Mouse (Mus musculus) retina, adult 2 months (tissue): ENCODE measurements around the gene Itfg2.
A peak's percentile ranks its signal among the peaks of the same experiment; 100 is the strongest.

Source experiments
- DNase-seq: peaks from one replicate; pipeline ENCODE4 v3.0.0-alpha.2; 2012; ENCODE audit warnings: low read depth, low spot score

Gene Itfg2

DNA sequence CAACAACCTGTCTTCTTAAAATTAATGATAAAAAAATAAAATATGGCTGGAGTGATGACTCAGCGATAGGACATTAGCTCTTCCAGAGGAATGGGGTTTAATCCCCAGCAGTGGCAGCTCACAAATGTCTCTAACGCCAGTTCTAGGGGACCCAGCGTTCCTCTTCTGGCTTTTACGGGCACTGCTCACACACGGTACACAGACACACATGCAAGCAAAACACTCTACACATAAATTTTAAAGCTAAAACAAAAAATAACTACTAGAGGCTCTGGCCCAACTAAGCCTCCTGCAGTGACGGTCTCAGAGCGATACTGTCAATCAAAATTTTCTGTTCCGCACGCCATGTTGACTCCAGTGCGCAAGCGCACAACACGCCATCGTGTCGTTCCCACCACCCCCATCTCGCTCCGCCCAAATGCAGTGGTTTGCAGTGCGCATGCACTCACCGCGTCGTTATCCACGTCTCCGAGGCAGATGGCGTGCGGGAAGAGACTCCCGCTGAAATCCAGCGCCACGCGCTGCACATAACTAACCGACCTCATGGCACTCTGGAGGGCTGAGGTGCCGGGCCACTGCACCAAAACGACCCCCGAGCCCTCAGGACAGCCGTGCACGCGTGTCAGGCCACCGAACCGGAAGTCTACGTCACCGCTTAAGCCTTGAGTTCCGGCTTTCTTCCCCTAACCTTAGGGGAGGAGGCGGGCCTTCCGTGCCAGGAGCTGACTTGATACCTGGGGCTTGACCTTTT lies at the start of gene Itfg2:
Itfg2 (minus strand) TSS at position 663 of the 751 bp plus-strand sequence.
- DNase-seq = peak; percentile 94

DNA sequence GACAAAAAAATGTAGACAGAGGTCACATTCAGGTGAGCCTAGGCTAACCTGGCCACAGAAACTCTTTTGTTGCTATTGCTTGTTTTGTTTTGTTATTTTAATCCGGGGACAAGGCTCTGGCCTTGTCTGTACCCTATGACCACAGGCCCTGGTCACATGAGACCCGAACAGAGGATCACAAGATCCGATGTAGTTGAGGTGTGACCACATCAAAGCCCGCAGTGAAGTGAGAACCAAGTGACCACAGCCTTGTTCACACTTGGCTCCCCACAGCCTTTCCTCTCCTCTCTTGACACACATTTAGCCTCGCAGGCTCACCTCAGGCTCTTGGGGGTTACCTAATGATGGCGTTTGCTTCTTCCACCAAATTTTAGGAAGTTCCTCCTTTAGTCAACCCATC lies 49.4 kb upstream of the Itfg2 start:
- DNase-seq = no peak

DNA sequence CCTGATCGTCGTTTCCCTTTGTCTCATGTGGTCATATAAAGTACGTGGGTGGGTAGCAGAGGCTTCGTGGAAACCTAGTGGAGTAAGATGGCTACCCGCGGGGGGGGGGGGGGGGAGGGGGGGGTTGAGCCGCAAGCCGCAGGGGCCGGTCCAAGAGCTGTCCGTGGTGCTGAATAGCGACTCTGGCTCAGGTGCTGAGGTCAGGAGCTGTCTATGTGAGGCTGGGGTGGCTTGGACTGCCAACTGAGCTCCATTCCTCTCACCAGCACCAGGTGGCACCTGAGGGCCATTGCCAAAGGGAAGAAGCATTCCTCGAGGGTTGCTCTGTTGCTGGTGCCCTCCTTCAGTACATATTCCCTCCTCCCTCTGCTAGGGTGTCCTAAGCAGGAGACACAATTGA lies 44.7 kb upstream of the Itfg2 start:
- DNase-seq = no peak

DNA sequence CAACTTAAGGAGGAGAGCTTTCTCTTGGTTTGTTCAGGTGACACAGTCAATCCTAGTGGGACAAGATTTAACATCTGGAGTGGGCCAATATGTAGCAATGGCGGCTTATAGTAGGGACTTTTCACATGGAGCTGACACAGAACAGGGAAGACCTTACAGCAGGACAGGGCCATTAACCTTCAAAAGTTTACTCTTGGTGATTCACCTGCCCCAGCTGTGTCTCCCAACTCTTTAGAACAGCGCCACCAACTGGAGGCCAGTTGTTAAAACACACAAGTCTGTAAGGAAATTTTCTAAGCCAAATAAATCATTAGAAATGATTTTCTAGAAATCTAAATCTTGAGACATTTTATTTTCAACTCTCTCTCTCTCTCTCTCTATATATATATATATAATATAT lies 42.6 kb upstream of the Itfg2 start:
- DNase-seq = no peak

DNA sequence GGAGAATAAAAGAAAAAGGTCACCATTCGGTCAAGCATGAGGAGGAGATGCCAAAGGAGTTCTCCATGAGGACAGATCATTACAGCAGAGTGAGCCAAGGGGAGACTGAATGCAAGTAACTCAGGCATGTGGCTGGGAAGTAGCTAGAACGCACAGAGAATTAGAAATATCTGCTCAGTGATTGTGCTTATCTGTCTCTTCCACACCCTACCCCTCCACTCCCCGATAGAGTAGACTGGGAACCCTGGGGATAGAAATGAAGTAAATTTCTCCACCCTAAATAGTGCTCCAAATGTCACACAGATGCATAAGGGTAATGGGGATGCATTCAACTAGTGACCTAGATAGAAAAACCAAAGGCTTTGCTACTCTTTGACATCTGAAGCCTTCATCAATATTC lies 41.8 kb upstream of the Itfg2 start:
- DNase-seq = no peak

DNA sequence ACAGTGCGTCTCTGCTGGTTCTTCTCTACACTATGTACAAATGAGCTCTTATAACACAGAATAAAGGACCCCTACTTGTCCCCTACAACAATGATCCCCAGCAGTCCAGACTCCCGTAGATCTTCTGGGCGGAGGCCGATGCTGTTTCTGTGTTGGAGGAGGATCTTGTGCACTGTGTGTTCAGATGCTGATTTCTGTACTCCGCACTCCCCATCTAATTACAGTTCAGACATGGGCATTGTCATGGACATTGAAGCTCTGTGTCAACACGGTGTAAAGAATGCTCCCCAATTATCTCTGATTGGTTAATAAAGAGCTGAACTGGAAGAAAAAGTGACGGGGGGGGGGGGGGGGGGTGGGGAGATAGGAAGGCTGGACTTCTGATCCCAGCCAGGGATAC lies 41.3 kb upstream of the Itfg2 start:
- no peak for DNase-seq

DNA sequence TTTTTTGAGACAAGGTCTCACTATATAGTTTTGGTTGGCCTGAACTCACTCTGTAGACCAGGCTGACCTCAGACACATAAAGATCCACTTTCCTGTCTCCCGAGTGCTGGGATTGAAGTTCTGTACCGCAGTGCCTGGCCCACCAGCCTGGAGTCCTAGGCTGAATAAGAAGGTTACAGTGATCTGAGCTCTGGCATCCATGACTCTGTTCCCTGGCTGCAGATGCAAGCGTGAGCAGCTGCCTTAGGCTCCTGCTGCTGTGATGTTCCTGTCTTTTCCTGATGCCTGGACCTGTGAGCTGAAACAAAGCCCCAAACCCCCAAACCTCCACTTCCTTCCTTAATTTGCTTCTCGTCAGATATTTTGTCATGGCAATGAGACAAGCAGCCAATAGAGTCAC lies 40.3 kb upstream of the Itfg2 start:
- DNase-seq = no peak

DNA sequence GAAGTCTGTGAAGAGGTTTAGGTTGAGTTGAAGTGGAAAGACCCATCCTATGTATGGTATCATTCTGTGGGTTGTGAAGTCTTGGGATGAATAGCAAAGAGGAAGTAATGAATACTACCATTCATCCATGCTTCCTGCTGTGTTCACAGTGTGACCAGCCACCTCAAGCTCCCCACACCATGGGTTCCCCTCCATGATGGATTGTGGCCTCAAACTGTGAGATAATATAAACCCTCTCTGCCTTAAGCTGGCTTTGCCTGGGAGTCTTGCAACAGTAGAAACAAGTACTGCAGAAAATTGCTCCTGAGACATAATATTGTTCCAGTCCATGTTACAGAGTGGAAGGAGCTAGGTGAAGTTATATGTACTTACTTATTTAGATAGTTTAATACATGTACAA lies 36.9 kb upstream of the Itfg2 start:
- no peak for DNase-seq

DNA sequence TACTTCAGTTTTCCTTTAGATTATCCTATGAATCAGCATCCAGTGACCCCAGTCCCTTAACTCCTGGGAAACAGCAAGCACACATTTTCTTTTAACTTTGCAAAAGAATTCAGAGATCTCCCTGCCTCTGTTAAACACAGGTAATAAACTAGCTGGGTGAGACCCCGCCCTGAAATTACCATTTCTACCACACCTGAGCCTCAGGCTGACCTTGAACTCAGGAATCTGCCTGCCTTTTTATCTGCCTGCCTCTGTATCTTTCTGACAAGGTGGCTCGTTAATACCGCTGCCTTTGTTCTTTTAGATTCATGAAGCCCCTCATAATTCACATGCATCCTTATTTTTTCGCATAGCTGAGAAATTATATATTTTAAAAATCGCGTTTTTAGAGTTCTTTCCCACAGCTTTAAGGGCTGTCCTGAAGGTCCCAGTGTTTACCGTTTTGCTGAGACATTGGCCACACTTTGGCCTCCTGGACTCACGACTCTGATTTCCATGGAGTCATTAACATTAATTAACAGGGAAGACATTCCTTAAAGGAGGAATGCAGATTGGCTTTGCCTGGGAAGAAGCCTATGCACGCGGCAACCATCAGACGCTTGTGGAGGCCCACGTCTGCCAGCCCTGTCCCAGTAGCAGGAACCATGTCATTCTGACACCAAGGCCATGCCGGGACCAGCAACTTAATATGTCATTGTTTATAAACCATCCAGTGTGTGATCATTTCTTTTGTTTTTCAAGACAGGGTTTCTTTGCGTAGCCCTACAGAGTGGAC lies 36.2 kb upstream of the Itfg2 start:
- no peak for DNase-seq

DNA sequence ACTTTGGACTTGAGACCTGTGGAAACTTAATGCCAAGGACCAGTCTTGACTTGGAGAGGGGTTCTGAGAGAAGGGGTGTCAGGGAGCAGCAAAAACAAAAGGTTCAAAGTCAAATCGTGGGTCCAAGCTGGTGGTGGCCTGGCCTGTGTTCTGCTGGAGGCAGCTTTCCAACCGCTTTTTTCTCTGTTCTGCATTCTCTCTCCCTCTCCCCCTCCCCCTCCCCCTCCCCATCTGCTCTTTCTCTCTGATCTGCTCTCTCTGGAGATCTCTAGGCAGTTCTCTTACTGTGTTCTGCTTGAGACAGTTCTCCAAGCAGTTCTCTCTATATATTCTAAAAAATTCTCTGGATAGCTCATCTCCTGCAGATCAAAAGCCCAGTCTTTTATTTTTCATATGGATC lies 35.6 kb upstream of the Itfg2 start:
- DNase-seq = no peak

DNA sequence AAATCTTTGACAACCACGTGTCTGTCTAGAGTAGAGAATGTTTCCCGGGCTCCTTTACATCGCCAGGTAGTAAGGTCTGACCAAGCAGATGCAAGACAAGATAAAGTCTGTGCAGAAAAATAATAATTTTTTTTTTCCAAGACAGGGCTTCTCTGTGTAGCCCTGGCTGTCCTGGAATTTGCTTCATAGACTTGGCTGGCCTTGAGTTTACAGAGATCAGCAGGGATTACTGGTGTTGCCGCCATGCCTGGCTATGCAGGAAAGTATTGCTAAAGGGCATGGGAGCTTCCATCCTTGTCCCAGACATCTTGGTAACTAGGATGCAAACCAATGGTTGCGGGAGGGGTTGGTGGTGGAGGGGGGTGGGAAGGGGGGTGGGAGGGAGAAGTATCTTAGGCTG lies 32.5 kb upstream of the Itfg2 start:
- no peak for DNase-seq

DNA sequence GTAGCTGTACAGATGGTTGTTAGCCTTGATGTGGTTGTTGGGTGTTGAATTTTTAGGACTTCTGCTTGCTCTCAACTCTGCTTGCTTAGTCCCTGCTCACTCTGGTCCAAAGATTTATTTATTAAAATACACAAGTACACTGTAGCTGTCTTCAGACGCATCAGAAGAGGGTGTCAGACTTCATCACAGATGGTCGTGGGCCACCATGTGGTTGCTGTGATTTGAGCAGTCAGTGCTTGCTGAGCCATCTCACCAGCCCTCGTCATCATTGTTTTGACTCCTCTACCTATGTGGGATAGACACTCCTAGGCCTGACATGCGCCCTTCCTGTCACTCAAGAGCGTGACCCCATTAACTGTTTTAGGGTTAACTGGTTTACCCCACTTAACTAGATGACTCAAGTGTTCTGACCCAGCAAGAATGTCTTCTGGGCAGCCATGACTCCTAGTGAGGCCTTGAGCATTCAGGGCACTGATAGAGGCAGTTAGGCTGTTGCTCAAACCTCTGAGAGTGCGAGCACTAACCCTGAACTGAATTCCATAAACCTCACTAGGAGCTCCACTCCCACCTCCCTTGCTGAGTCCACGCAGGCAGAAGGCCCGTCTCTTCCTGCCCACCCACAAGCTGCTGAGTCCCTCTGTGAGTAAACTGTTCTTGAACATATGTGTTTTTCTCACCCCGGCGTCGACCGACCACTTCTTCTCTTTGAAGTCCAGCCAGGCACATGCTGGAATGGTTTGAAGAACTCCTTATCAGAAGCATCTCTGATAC lies 31.3 kb upstream of the Itfg2 start:
- DNase-seq = no peak

DNA sequence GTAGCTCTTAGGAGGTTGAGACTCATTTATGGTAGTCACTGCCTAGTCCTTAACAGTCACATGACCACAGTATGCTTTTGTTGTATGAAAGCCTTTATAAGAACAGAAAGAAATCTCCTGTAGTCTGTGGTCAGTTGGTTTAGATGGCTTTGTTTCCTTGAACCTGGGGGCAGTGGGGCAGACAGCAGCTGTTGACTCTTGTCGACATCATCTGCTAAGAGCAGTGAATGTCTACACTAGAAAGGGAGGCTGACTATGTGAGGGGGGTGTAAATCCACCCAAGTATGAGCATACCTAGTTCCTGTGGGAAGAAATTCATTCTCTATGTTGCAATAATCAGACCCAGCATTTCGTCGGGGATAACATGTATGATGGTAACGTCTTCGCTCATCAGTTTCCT lies 22.3 kb upstream of the Itfg2 start:
- DNase-seq = no peak

DNA sequence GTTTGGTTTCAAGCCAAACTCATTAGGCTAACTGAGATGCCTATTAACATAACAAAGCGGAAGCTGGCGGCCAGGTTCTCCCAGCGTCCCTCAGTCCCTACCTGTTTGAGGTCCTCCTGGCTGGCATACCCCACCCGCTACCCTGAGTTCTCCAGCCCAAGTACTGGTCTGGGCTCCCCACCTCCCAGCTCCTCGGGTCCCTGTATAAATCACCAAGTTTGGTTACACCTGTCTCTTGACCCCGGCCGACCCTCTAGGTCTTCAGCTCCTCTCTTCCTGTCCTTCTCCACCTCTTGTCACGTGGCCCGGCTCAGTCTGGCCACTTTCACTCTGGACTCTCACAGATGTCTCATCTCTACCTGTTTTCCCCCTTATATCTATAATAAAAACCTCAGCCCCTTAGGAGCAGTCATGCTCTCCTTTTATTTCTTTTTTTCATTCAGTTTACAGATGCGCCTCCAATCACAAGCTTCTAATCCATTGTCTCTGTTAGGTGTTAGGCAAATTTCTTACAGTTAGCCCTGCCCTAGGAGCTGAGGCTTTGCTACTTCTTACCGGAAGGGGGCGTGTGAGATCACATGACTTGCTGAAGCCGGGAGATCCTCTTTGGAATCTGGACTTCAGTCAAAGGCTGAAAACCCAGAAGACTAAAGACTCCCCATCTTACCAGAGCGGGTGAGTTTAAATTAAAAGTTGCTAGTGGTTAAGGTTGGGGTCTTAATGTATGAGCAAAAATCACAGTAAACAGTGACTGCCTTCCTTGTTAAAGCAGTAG lies 21.2 kb upstream of the Itfg2 start:
- DNase-seq = peak; percentile 44

DNA sequence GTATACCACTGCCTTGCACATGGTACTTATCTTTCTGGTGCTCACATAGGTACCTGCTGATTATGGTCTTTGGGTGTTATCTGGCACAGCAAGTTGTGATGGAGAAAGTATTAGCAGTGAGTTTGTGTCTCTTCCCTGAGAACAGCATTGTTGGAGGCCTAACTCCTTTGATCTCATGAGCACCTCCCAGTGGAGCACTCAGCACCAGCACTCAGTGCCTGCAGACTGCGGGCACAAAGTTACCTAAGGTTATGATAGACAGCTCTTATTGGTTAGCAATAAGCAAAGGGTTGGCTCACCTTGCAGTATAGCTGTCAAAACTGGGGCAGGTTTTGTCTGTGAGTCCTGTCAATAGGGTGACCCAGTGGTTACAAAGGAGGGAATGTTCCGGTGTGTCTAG lies 15.5 kb upstream of the Itfg2 start:
- no peak for DNase-seq

DNA sequence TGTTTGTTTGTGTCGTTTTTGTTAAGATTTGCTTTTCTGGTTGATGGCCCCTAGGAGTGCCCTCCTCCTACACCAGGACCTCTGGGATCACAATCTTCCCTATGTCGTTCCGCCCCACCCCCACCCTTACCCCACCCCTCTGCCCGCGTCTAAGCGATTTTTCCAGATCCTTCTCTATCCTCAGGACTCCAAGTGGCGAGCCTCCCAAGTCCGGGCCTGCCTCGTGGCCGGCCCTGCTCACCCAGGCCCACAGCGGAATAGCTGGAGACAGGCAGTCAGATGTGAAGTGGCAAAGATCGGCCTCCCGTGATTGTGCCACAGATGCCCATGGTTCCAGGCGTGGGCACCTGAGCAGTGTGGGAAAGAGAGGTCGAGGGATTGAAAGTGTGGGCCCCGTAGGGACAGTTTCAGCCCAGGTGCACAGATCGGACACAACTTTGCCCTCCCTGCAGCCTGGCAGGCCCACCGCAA lies 14.2 kb upstream of the Itfg2 start:
- no peak for DNase-seq

DNA sequence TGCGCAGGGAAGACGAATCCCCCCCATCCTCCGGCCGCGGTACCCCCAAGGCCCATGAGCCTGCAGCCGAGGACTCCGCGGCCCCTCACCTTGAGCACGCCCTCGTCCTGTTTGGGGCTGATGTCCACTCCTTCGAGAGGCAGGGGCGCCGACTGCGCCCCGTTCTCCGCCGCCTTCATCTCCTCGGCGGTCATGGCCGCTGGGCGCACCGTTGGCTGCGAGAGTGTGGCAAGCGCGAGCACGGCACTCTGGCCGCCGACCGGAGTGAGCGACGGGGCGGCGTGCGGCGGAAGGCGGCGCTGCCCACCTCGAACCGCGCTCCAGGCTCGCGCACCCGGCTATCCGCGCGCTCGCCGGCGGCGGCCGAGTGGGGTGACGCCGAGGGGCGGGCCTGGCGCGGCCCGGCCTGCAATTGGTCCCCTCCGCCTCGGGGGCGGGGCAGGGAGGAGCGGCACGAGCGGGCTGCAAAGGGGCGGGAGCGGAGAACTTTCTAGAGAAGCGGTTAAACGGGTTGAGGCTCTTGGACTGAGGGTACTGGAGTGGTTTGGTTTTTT lies 13.7 kb upstream of the Itfg2 start, which contains the start of gene Fkbp4:
Fkbp4 (minus strand) TSS at position 361 of the 554 bp plus-strand sequence.
- DNase-seq = peak; percentile 75

DNA sequence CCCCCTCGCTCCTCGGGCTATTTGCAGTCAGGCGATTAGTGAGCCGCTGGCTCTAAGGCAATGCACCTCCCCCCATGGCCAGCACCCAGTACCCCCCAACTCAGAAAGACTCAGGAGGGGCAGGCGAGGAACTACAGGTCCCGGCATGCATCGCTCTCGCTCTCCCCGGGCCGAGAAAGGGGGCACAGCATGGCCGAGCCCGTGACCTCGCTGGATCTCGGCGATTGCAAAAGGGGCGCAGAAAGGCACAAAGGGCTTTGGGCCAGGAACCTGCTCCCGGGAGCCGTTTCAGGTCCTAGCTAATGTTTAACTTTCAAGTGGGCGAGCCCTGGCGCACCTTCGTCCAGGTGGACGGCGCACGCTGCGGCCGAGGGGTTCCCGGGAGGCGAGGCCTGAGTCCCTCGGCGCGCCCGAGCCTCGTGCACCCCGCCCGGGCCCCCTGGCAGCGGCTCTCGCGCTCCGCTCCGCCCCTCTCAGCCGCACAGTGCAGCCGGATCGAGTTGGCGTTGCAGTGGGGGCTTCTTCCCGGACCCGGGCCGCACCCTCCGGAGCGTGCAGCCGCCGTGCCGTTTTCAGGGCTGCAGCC lies 13.1 kb upstream of the Itfg2 start:
- DNase-seq = peak; percentile 69

DNA sequence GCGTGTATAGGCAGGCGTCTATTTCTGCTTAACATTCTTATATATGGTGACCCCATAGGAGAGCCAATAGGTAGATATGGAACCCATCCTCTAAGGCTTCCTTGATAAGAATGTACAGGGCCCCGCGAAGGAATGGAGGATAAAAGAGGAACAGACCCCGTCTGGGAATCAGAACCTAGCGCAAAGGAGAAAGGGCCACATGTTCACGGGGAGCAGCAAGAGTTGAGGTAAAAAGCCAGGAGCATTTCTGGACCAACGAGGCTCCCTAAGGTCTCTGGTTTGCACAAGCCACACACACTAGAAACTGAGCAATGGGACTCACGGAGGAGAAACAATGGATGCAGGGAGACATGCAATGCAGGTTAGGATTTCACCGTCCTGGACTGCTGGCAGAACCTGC lies 12.6 kb upstream of the Itfg2 start:
- DNase-seq = no peak

DNA sequence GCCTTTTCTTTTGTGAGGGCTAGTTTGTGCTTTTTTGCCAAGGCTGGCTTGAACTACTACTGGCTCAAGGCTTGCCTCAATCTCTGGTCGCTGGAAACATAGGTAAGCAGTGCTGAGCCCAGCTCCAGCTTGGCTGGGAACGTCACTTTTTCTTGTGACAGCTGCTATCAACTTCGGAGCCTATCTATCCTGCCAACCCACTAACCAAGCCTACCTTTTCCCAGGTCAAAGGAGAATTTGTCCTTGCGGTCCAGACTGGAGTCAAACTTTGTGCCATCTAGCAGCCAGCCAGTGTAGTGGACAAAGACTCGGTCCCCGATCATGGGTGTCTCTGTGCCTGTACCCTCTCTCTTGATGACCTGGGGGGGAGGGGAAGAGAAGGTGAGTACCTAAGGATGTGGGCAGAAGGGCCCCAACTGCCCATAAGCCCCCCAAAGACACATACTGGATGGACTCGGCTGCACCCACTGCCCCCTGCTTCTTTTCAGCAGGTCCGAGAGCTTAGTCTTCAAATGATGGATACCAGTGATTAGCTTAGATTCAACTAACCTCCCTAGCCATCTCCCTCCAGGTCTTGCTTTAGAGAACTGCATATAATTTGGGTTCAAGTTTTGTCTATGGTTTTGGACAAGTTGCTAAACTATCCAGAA lies 11.8 kb upstream of the Itfg2 start:
- DNase-seq = no peak
